Mouse (Mus musculus) liver, postnatal 0 days (tissue): Measurements from ENCODE around the gene Tyr. TPM values are rescaled to one million over a fixed set of nuclear protein-coding genes. Genes with fewer than 3 reads are reported as not detected.

ENCODE experiments used
- ATAC-seq: fragments of 200-750 bp; cut with Nextera tagmentation; 2 replicates; pipeline ENCODE4 v1.8.0; 2017; ENCODE audit warnings: mild to moderate bottlenecking, moderate library complexity
- DNase-seq: peaks from one replicate; pipeline ENCODE4 v3.0.0-alpha.2; 2016
- H3K27ac ChIP-seq: fragments of 300-500 bp; sonication (generic); 2 replicates; pipeline ENCODE4 v1.5.1; 2014; ENCODE audit warnings: antibody characterized with exemption, moderate library complexity, mild to moderate bottlenecking, low read depth
- H3K27me3 ChIP-seq: fragments of 300-500 bp; sonication (generic); 2 replicates; pipeline ENCODE4 v1.6.1; 2014; ENCODE audit warnings: low read length, control low read depth, mixed read lengths; ENCODE audit not compliant: insufficient read depth
- H3K36me3 ChIP-seq: fragments of 300-500 bp; sonication (generic); replicated peaks from 2 replicates; pipeline ENCODE4 v1.6.1; 2014; ENCODE audit warnings: mild to moderate bottlenecking, control low read depth, low read length, moderate library complexity, mixed read lengths; ENCODE audit not compliant: insufficient read depth
- H3K4me1 ChIP-seq: fragments of 300-500 bp; sonication (generic); 2 replicates; pipeline ENCODE4 v1.6.1; 2014; ENCODE audit warnings: antibody characterized with exemption, mild to moderate bottlenecking, control low read depth; ENCODE audit not compliant: insufficient read depth
- H3K4me2 ChIP-seq: fragments of 300-500 bp; sonication (generic); 2 replicates; pipeline ENCODE4 v1.6.1; 2014; ENCODE audit warnings: low read depth, mild to moderate bottlenecking, low read length, moderate library complexity, mixed read lengths
- H3K4me3 ChIP-seq: fragments of 300-500 bp; sonication (generic); 2 replicates; pipeline ENCODE4 v1.5.1; 2014; ENCODE audit warnings: low read depth, low read length
- H3K9ac ChIP-seq: fragments of 300-500 bp; sonication (generic); replicated peaks from 2 replicates; pipeline ENCODE4 v1.6.1; 2014; ENCODE audit warnings: mild to moderate bottlenecking, moderate library complexity
- H3K9me3 ChIP-seq: fragments of 300-500 bp; sonication (generic); 2 replicates; pipeline ENCODE4 v1.6.1; 2016; ENCODE audit warnings: mild to moderate bottlenecking, control low read depth, low read length, mixed read lengths
- CTCF ChIP-seq: sonication (generic); IDR thresholded peaks from 2 replicates; pipeline ENCODE4 v1.5.1; 2016; ENCODE audit warnings: antibody characterized with exemption, low read depth
- EP300 ChIP-seq: IDR thresholded peaks from 2 replicates; pipeline ENCODE4 v1.6.1; 2016; ENCODE audit warnings: antibody characterized with exemption, low read depth, mild to moderate bottlenecking
- WGBS: fragments of 180-500 bp; shearing (Covaris S2); extraction: QIAGEN DNeasy Blood & Tissue Kit; methylation state at CpG from one replicate; pipeline ENCODE4 v1.1.7; 2014; ENCODE audit not compliant: insufficient replicate concordance; 5-methylcytosine and 5-hydroxymethylcytosine counted together
- polyA plus RNA-seq: library from polyadenylated mRNA; unstranded; fragments of >200 nt; fragmentation: Nextera tagmentation; extraction: Ambion mirVana; gene quantifications from 2 replicates; pipeline ENCODE4 v1.2.1, GENCODE M21; 2015

Gene Tyr
- polyA plus RNA-seq, 1 experiment from 2014 or later, result not detected

- no peak for DNase-seq
- Histone ChIP-seq H3K4me3 (no peak overlapping the region), H3K36me3 (no peaks in the 10 kb centered on the region), H3K4me1 (no peaks in the 10 kb centered on the region), H3K27ac (no peak overlapping the region), H3K27me3 (no peaks in the 10 kb centered on the region), H3K4me2 (no peak overlapping the region), H3K9me3 (no peaks in the 10 kb centered on the region), H3K9ac (no peak overlapping the region)
- ATAC-seq, result no peak
- no peak for TF ChIP-seq CTCF
- TF ChIP-seq EP300, result no peak
- WGBS, result 42% methylated on average over 2 of the region's 2 CpGs
Measured at GRCm38 (mm10) chr7:87374935-87375334, 118.4 kb downstream of the Tyr start.

Other genes starting within 250 kb of the Tyr start
- gene Nox4, start 247.4 kb downstream of the Tyr start, polyA plus RNA-seq, result 0.04 and 0.07 TPM in 2 replicates
- not detected in 2 replicates for gene Grm5, start 90.7 kb upstream of the Tyr start, polyA plus RNA-seq